Mouse (Mus musculus) bone marrow, adult 2 months (tissue): ENCODE measurements at regions not wholly inside any gene's neighbourhood (a gene's known extent, or its start where the extent isn't known, plus 50 kb on each side); places are given as distances from the start of the nearest gene placed in this dataset.

Experiments
- H3K27ac ChIP-seq: fragments of 200-500 bp; 2 replicates; pipeline ENCODE4 v1.5.1; 2012; ENCODE audit warnings: low read depth, mild to moderate bottlenecking, control low read depth, inconsistent platforms, low read length; ENCODE audit not compliant: control insufficient read depth, poor library complexity, insufficient read depth
- H3K4me1 ChIP-seq: fragments of 200-500 bp; 2 replicates; pipeline ENCODE4 v1.6.1; 2011; ENCODE audit warnings: low read length; ENCODE audit not compliant: control insufficient read depth, insufficient read depth
- H3K4me3 ChIP-seq: fragments of 200-500 bp; replicated peaks from 2 replicates; pipeline ENCODE3; 2011; ENCODE audit warnings: mild to moderate bottlenecking, low read depth, low read length, control low read depth; ENCODE audit not compliant: control insufficient read depth
- CTCF ChIP-seq: fragments of 200-500 bp; IDR thresholded peaks from 2 replicates; pipeline ENCODE4 v1.5.1; 2011; ENCODE audit warnings: low read length, control low read depth; ENCODE audit not compliant: control insufficient read depth, insufficient read depth
- POLR2A ChIP-seq: fragments of 200-500 bp; IDR thresholded peaks from 2 replicates; pipeline ENCODE4 v1.6.1; 2011; ENCODE audit warnings: low read depth, mild to moderate bottlenecking, control low read depth, low read length, borderline replicate concordance; ENCODE audit not compliant: control insufficient read depth
- WGBS: fragments of 180-500 bp; shearing (Covaris S2); methylation state at CpG from one replicate; pipeline ENCODE4 v1.1.7; 2018; 5-methylcytosine and 5-hydroxymethylcytosine counted together

DNA sequence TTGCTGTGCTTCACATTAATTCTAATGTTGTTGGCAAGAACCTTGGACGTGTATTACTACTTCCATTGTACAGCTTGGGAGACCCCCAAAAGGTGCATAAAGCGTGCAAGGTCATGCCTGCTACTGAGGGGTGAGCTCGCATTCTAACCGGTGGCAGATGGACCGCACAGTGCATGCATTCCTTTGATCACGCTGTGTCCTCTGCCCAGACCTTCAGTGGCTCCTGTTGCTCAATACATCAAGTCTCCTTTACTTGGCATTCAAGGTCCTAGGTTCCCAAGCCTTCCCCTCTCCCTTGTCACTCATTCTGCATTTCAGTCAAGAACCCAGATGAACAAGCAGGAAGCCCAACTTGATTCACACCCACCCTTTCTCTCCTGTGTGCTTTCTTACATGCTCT lies 156.4 kb upstream of the Pgrmc2 start:
- 85% methylated on average over 6 of the region's 6 CpGs for WGBS
- Histone ChIP-seq H3K27ac (no peak overlapping the region), H3K4me1 (no peaks in the 10 kb centered on the region), H3K4me3 (no peak overlapping the region)
- TF ChIP-seq CTCF, result no peak
- no peak for TF ChIP-seq POLR2A

GRCm38 (mm10) chr3:41238046-41238445 lies 155.2 kb upstream of the Pgrmc2 start:
- 76% methylated on average over 7 of the region's 7 CpGs for WGBS
- no peak overlapping the region for H3K4me3 ChIP-seq
- H3K4me1 ChIP-seq, result no peaks in the 10 kb centered on the region
- H3K27ac ChIP-seq, result no peak overlapping the region
- TF ChIP-seq CTCF, result no peak
- no peak for TF ChIP-seq POLR2A

- TF ChIP-seq POLR2A, result no peak
- TF ChIP-seq CTCF, result no peak
- WGBS, result 86% methylated on average over 2 of the region's 2 CpGs
- H3K4me3 ChIP-seq, result no peak overlapping the region
- no peak overlapping the region for H3K27ac ChIP-seq
- H3K4me1 ChIP-seq, result no peaks in the 10 kb centered on the region
Measured at GRCm38 (mm10) chr3:41235610-41236009, 152.8 kb upstream of the Pgrmc2 start.

DNA sequence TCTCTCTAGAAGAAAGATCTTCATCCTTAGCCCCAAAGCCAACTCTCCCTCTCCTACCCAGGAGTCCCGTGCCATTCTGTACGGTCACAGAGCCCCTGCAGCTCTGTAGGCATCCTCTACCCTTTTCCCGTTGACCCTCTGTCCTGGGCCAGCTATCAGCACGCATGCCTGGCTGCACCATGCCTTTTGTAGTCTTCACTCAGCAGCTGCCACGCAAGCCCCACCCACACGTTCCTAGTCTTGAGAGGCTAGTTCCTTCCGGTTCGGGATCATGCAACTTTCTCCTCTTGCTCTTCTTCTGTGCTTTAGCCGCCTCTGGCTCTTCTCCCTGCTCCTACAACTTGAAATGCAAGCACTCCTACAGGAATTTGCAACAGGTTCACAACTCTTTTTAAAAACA lies 152.1 kb upstream of the Pgrmc2 start:
- no peaks in the 10 kb centered on the region for H3K4me1 ChIP-seq
- no peak overlapping the region for H3K4me3 ChIP-seq
- TF ChIP-seq CTCF (no peak), POLR2A (no peak)
- no peak overlapping the region for H3K27ac ChIP-seq
- 13% methylated on average over 9 of the region's 9 CpGs for WGBS

DNA sequence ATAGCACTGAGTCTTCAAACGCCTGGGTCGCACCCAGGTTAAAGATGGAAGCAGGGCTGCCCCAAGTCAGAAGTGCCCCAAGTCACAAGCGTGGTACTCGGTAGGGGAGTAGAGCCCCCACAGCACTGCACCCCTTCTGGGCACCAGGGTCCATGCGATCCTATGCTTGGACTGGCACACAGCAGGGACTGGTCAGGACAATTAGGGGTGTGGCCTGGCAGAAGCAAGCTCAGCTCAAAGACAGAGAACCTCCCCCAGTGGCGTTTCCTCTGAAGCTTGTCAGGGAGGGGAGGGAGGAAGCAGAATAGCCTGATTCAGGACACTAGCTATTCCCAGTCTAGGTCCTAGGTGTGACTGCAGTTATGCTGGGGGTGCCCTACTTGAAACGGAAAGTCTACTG lies 151.3 kb upstream of the Pgrmc2 start:
- no peak overlapping the region for H3K27ac ChIP-seq
- 66% methylated on average over 7 of the region's 7 CpGs for WGBS
- TF ChIP-seq CTCF, result no peak
- no peak for TF ChIP-seq POLR2A

DNA sequence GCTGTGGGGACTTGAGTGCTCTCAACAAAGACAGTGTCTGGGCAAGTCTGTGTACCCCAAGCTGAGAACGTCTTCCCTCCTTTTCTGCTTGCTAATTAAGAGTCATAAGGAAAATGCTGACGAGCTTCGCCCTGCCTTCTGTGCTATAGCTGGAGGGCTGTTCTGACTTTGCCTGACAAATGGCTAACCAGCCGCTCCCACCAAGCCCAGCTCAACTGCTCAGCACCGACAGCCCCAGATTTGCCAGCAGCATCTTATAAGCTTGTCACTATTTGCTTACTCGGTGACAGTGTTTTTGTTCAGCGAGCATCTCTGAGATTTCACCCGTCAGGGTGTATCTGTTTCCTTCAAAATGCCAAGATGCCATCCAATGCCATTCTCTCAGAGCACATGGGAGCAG lies 150.6 kb upstream of the Pgrmc2 start:
- 89% methylated on average over 8 of the region's 8 CpGs for WGBS
- no peaks in the 10 kb centered on the region; the same call in 1 of the 2 replicates for H3K4me1 ChIP-seq
- no peak overlapping the region for H3K27ac ChIP-seq
- H3K4me3 ChIP-seq, result no peak overlapping the region
- TF ChIP-seq POLR2A, result no peak
- no peak for TF ChIP-seq CTCF

More for the DNA sequence above, 151.3 kb upstream of the Pgrmc2 start:
- no peak overlapping the region for H3K4me3 ChIP-seq
- H3K4me1 ChIP-seq, result no peaks in the 10 kb centered on the region; the same call in 1 of the 2 replicates

- no peaks in the 10 kb centered on the region; the same call in 1 of the 2 replicates for H3K4me1 ChIP-seq
- WGBS, result 79% methylated on average over 3 of the region's 3 CpGs
- H3K27ac ChIP-seq, result no peak overlapping the region
- TF ChIP-seq POLR2A (no peak), CTCF (no peak)
- no peak overlapping the region for H3K4me3 ChIP-seq
Measured at GRCm38 (mm10) chr3:41230961-41231377, 148.1 kb upstream of the Pgrmc2 start.

DNA sequence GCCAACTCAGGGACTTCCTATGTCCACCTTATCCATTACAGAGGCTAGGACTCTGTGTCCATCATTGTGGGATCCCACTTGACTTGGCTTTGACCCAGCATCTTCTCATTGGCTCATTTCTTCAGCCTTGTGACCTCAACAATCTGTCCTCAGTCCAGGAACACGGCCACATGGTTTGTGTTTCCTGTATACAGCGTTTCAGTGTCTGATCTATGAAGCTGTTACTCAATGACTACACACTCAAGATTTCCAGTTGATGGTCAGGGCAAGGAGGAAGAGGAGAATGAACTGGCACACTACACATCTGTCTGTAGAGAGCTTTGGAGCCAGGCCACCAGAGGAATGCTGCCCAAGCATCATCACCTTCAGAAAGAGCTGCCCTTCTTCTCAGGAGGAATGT lies 146.6 kb upstream of the Pgrmc2 start:
- 1% methylated on average over 2 of the region's 2 CpGs for WGBS
- Histone ChIP-seq H3K4me1 (no peaks in the 10 kb centered on the region; the same call in 1 of the 2 replicates), H3K27ac (no peak overlapping the region), H3K4me3 (no peak overlapping the region)
- TF ChIP-seq CTCF (no peak), POLR2A (no peak)

GRCm38 (mm10) chr3:41228536-41228935 lies 145.7 kb upstream of the Pgrmc2 start:
- 0% methylated on average over 7 of the region's 7 CpGs for WGBS
- no peaks in the 10 kb centered on the region; the same call in 1 of the 2 replicates for H3K4me1 ChIP-seq
- TF ChIP-seq CTCF (peak; percentile 40; the same call in 1 of the 2 replicates), POLR2A (no peak)
- H3K27ac ChIP-seq, result no peak overlapping the region
- H3K4me3 ChIP-seq, result no peak overlapping the region
